Mouse (Mus musculus) right cerebral cortex, postnatal 4 days (tissue): ENCODE measurements around the gene Ndufb5.
"Not testable (repeated sequence)": the region's sequence is repeated elsewhere in the genome, so short reads cannot be mapped to it uniquely, and the experiment has no call there.

Experiments used
- DNase-seq: peaks from one replicate; pipeline ENCODE4 v3.0.0-alpha.2; 2022

Gene Ndufb5

GRCm38 (mm10) chr3:32737172-32737655, 424 bp downstream of the Ndufb5 start, which contains the start of gene Mrpl47:
Mrpl47 (minus strand) TSS chr3:32737605.
- DNase-seq = no peak

GRCm38 (mm10) chr3:32738549-32738948, 1.8 kb downstream of the Ndufb5 start:
- DNase-seq = no peak

- DNase-seq = no peak
Measured at GRCm38 (mm10) chr3:32742276-32742780, 5.5 kb downstream of the Ndufb5 start.

- no peak for DNase-seq
Measured at GRCm38 (mm10) chr3:32745001-32745400, 8.2 kb downstream of the Ndufb5 start.

GRCm38 (mm10) chr3:32745426-32745825, 8.6 kb downstream of the Ndufb5 start:
- not testable (repeated sequence) for DNase-seq

GRCm38 (mm10) chr3:32748384-32748783, 11.6 kb downstream of the Ndufb5 start:
- no peak for DNase-seq

- DNase-seq = no peak
Measured at GRCm38 (mm10) chr3:32749820-32750579, 13.2 kb downstream of the Ndufb5 start.

GRCm38 (mm10) chr3:32754384-32754915, 17.7 kb downstream of the Ndufb5 start:
- no peak for DNase-seq

GRCm38 (mm10) chr3:32759212-32759611, 22.4 kb downstream of the Ndufb5 start:
- DNase-seq = no peak

GRCm38 (mm10) chr3:32762962-32763361, 26.2 kb downstream of the Ndufb5 start:
- no peak for DNase-seq

- DNase-seq = no peak
Measured at GRCm38 (mm10) chr3:32763902-32764301, 27.1 kb downstream of the Ndufb5 start.

GRCm38 (mm10) chr3:32770781-32771180, 34.0 kb downstream of the Ndufb5 start:
- DNase-seq = no peak
